9 mouse cellular contexts compared by ENCODE assay signal in genomic region chr13:23560699-23561098, GRCm38 (mm10). TPM values are rescaled to one million over a fixed set of nuclear protein-coding genes. Genes with fewer than 3 reads are reported as not detected.
DNase-seq lines count a peak whose midpoint lies in the region; ATAC-seq and TF ChIP-seq lines count a peak whose summit lies in the region.
"Not testable (repeated sequence)": the region's sequence is repeated elsewhere in the genome, so short reads cannot be mapped to it uniquely, and the experiment has no call there.
"Had no signal": no experiment of that assay in that cellular context is flagged by ENCODE, and none has a peak within 500 bp of the region (broad histone marks: within the 10 kb centered on the region; RNA-seq: fewer than 3 reads in every experiment).

No protein-coding gene starts in this region.

- TF ChIP-seq CTCF in CH12.LX (conservative IDR thresholded peaks at IDR 0.05 in 1 of 2, IDR thresholded peaks at IDR 0.05 in 1 of 2; ENCODE audit: low read depth in 2 of 2, low read length in 2 of 2); lung, embryonic 14.5 days (IDR thresholded peaks at IDR 0.05; ENCODE audit: low read depth): not testable (repeated sequence)

- peak; percentile 40; the same call in 1 of the 2 replicates for TF ChIP-seq POLR2A in CH12.LX (IDR thresholded peaks at IDR 0.05; ENCODE audit: low read depth, low read length)

- not testable (repeated sequence) for ATAC-seq in embryonic facial prominence, embryonic 13.5 days (ENCODE audit: insufficient number of reproducible peaks, insufficient read depth, low FRiP score, low TSS enrichment, low read depth); forebrain, embryonic 14.5 days; intestine, embryonic 14.5 days (replicated peaks; ENCODE audit: low FRiP score, low TSS enrichment, low read depth); limb, embryonic 13.5 days (ENCODE audit: low FRiP score, low read depth); lung, embryonic 14.5 days (ENCODE audit: insufficient read depth); midbrain, embryonic 13.5 days

- peaks cover 3 to 30% of the 10 kb centered on the region in 2 experiments; a peak in 2 of 4 replicates for H3K4me1 ChIP-seq in CH12.LX (ENCODE audit: control insufficient read depth in 1 of 2, insufficient read depth in 2 of 2)
- H3K4me1 ChIP-seq in embryonic facial prominence, embryonic 13.5 days; forebrain, embryonic 14.5 days (ENCODE audit: control insufficient read depth, insufficient read depth, low read length); intestine, embryonic 14.5 days (replicated peaks; ENCODE audit: control insufficient read depth, insufficient read depth, low read length); limb, embryonic 13.5 days; lung, embryonic 14.5 days (ENCODE audit: insufficient read depth): not testable (repeated sequence)
- H3K4me1 ChIP-seq in midbrain, embryonic 13.5 days (replicated peaks): peaks cover 14% of the 10 kb centered on the region

- dilution Hi-C loops in CH12.LX (cut with MboI; ENCODE audit: extremely low pct_ligation_motif_present, extremely low pct_unique_long_range_greater_than_20kb, low sequenced_read_pairs): not testable (repeated sequence)

- 12% methylated on average over 2 of the region's 2 CpGs for WGBS in embryonic facial prominence, embryonic 13.5 days
- 12% methylated on average over 2 of the region's 2 CpGs for WGBS in forebrain, embryonic 14.5 days
- 28% methylated on average over 2 of the region's 2 CpGs for WGBS in intestine, embryonic 14.5 days
- 29% methylated on average over 2 of the region's 2 CpGs for WGBS in limb, embryonic 13.5 days
- WGBS in lung, embryonic 14.5 days: 19% methylated on average over 2 of the region's 2 CpGs
- 15% methylated on average over 2 of the region's 2 CpGs for WGBS in midbrain, embryonic 13.5 days

- TF ChIP-seq EP300 in CH12.LX (IDR thresholded peaks at IDR 0.05; ENCODE audit: low read length): not testable (repeated sequence)

- not testable (repeated sequence) for H3K27ac ChIP-seq in CH12.LX (ENCODE audit: insufficient read depth, low read depth); midbrain, embryonic 13.5 days
- peak overlapping the region; percentile 60 for H3K27ac ChIP-seq in embryonic facial prominence, embryonic 13.5 days
- 0 out of 2 replicates have a peak overlapping the region, but pooled peaks have one; percentile 21 for H3K27ac ChIP-seq in forebrain, embryonic 14.5 days (ENCODE audit: low read depth, low read length)
- H3K27ac ChIP-seq in intestine, embryonic 14.5 days (ENCODE audit: low read depth): peak overlapping the region; percentile 12; the same call in 1 of the 2 replicates
- peak overlapping the region; percentile 52; the same call in 1 of the 2 replicates for H3K27ac ChIP-seq in limb, embryonic 13.5 days
- peak overlapping the region; percentile 75; the same call in 1 of the 2 replicates for H3K27ac ChIP-seq in lung, embryonic 14.5 days (ENCODE audit: low read depth)

- not testable (repeated sequence) for H3K9me3 ChIP-seq in CH12.LX (replicated peaks; ENCODE audit: low read length); embryonic facial prominence, embryonic 13.5 days; forebrain, embryonic 14.5 days (replicated peaks; ENCODE audit: control insufficient read depth, low read length); intestine, embryonic 14.5 days (ENCODE audit: control insufficient read depth, low read length); limb, embryonic 13.5 days; lung, embryonic 14.5 days (ENCODE audit: low read depth, low read length); midbrain, embryonic 13.5 days

- not testable (repeated sequence) for H3K9ac ChIP-seq in CH12.LX (ENCODE audit: insufficient read depth, low read depth); embryonic facial prominence, embryonic 13.5 days; forebrain, embryonic 14.5 days (ENCODE audit: low read length); limb, embryonic 13.5 days; midbrain, embryonic 13.5 days (replicated peaks)
- H3K9ac ChIP-seq in intestine, embryonic 14.5 days (ENCODE audit: low read length): 0 out of 2 replicates have a peak overlapping the region, but pooled peaks have one; percentile 10
- H3K9ac ChIP-seq in lung, embryonic 14.5 days: peak overlapping the region; percentile 21; the same call in 1 of the 2 replicates

- H3K4me2 ChIP-seq in CH12.LX (ENCODE audit: insufficient read depth, low read depth, poor library complexity, severe bottlenecking); intestine, embryonic 14.5 days (ENCODE audit: low read length): not testable (repeated sequence)
- H3K4me2 ChIP-seq in embryonic facial prominence, embryonic 13.5 days: peak overlapping the region; percentile 37
- peak overlapping the region; percentile 24; the same call in 1 of the 2 replicates for H3K4me2 ChIP-seq in forebrain, embryonic 14.5 days (ENCODE audit: low read length)
- H3K4me2 ChIP-seq in limb, embryonic 13.5 days (replicated peaks): peak overlapping the region; percentile 48
- peak overlapping the region; percentile 41 for H3K4me2 ChIP-seq in lung, embryonic 14.5 days
- peak overlapping the region; percentile 22 for H3K4me2 ChIP-seq in midbrain, embryonic 13.5 days (replicated peaks)

- in situ Hi-C loops in CH12.LX (cut with MboI; ENCODE audit: low pct_ligation_motif_present, low pct_unique_long_range_greater_than_20kb, low sequenced_read_pairs): loop anchor here (25.0 kb wide), 1 partner anchor 1823 kb away; the partner anchor contains the start of gene Hist1h4j

- not testable (repeated sequence) for DNase-seq in CH12.LX (ENCODE audit: extremely low read depth); forebrain, embryonic 14.5 days (ENCODE audit: low spot score); intestine, embryonic 14.5 days (ENCODE audit: low spot score)
- DNase-seq in lung, embryonic 14.5 days: peak; percentile 29
- peak; percentile 53 for DNase-seq in yolk sac, embryonic 10.5 days (ENCODE audit: low spot score)

- not testable (repeated sequence) for H3K36me3 ChIP-seq in CH12.LX (replicated peaks in 1 of 2; ENCODE audit: control insufficient read depth in 1 of 2, insufficient read depth in 1 of 2, low read length in 1 of 2); embryonic facial prominence, embryonic 13.5 days; forebrain, embryonic 14.5 days (ENCODE audit: control insufficient read depth, insufficient read depth, low read length); intestine, embryonic 14.5 days (ENCODE audit: control insufficient read depth, insufficient read depth, low read length); limb, embryonic 13.5 days; lung, embryonic 14.5 days (ENCODE audit: insufficient read depth); midbrain, embryonic 13.5 days

- TF ChIP-seq RAD21 in CH12.LX (IDR thresholded peaks at IDR 0.05; ENCODE audit: low read depth, low read length): not testable (repeated sequence)

- H3K4me3 ChIP-seq in CH12.LX (replicated peaks in 1 of 3; ENCODE audit: low read depth in 2 of 3, low read length in 2 of 3, poor library complexity in 1 of 3); embryonic facial prominence, embryonic 13.5 days; forebrain, embryonic 14.5 days (ENCODE audit: low read depth, low read length); intestine, embryonic 14.5 days (ENCODE audit: low read depth, low read length); midbrain, embryonic 13.5 days (replicated peaks): not testable (repeated sequence)
- H3K4me3 ChIP-seq in limb, embryonic 13.5 days: peak overlapping the region; percentile 12
- H3K4me3 ChIP-seq in lung, embryonic 14.5 days (ENCODE audit: low read depth, low read length): peak overlapping the region; percentile 3; the same call in 1 of the 2 replicates

- not testable (repeated sequence) for H3K79me2 ChIP-seq in CH12.LX (replicated peaks; ENCODE audit: control insufficient read depth, extremely low read depth, insufficient read depth, poor library complexity, severe bottlenecking)

- H3K27me3 ChIP-seq in CH12.LX (replicated peaks); embryonic facial prominence, embryonic 13.5 days; forebrain, embryonic 14.5 days (replicated peaks; ENCODE audit: control insufficient read depth, insufficient read depth, low read length); intestine, embryonic 14.5 days (replicated peaks; ENCODE audit: control insufficient read depth, insufficient read depth, low read length); limb, embryonic 13.5 days; lung, embryonic 14.5 days (ENCODE audit: insufficient read depth, low read length); midbrain, embryonic 13.5 days: not testable (repeated sequence)

RNA-seq across cellular contexts. Expression of gene Hist1h3e, which starts 1.5 kb away (rescaled TPM):
- total RNA-seq in CH12.LX (2012; rRNA removed): 1,307 and 1,484 TPM in 2 replicates
- total RNA-seq in CH12.LX (2014; rRNA removed): 20.6 and 24.2 TPM in 2 replicates
- 2.2 and 3.1 TPM in 2 replicates for polyA plus RNA-seq in CH12.LX (2012; ENCODE audit: insufficient read length, low read depth)
- polyA plus RNA-seq in embryonic facial prominence, embryonic 13.5 days (2015; fragmentation: Nextera tagmentation; extraction: Ambion mirVana): 5.8 and 8.7 TPM in 2 replicates
- polyA plus RNA-seq in forebrain, embryonic 14.5 days (2014; fragmentation: Nextera tagmentation; extraction: Ambion mirVana): 3.4 and 5.7 TPM in 2 replicates
- polyA plus RNA-seq in intestine, embryonic 14.5 days (2014; fragmentation: Nextera tagmentation; extraction: Ambion mirVana): 9.3 and 9.7 TPM in 2 replicates
- 8.2 and 8.9 TPM in 2 replicates for polyA plus RNA-seq in limb, embryonic 13.5 days (2015; fragmentation: Nextera tagmentation; extraction: Ambion mirVana)
- polyA plus RNA-seq in lung, embryonic 14.5 days (2014; fragmentation: Nextera tagmentation; extraction: Ambion mirVana): 8.2 and 10.6 TPM in 2 replicates
- polyA plus RNA-seq in midbrain, embryonic 13.5 days (2015; fragmentation: Nextera tagmentation; extraction: Ambion mirVana): 3.1 and 4.7 TPM in 2 replicates

RNA-seq across cellular contexts. Expression of gene Hist1h1d, which starts 7.6 kb away (rescaled TPM):
- total RNA-seq in CH12.LX (2012; rRNA removed) (112 and 132 TPM in 2 replicates), CH12.LX (2014; rRNA removed) (1.8 and 2.3 TPM in 2 replicates)
- 0.11 and 0.14 TPM in 2 replicates for polyA plus RNA-seq in CH12.LX (2012; ENCODE audit: insufficient read length, low read depth)
- 0.52 and 0.61 TPM in 2 replicates for polyA plus RNA-seq in embryonic facial prominence, embryonic 13.5 days (2015; fragmentation: Nextera tagmentation; extraction: Ambion mirVana)
- 0.36 and 0.52 TPM in 2 replicates for polyA plus RNA-seq in forebrain, embryonic 14.5 days (2014; fragmentation: Nextera tagmentation; extraction: Ambion mirVana)
- polyA plus RNA-seq in intestine, embryonic 14.5 days (2014; fragmentation: Nextera tagmentation; extraction: Ambion mirVana): 0.64 and 0.90 TPM in 2 replicates
- polyA plus RNA-seq in limb, embryonic 13.5 days (2015; fragmentation: Nextera tagmentation; extraction: Ambion mirVana): 0.46 and 0.51 TPM in 2 replicates
- polyA plus RNA-seq in lung, embryonic 14.5 days (2014; fragmentation: Nextera tagmentation; extraction: Ambion mirVana): 0.87 and 0.99 TPM in 2 replicates
- polyA plus RNA-seq in midbrain, embryonic 13.5 days (2015; fragmentation: Nextera tagmentation; extraction: Ambion mirVana): 0.23 and 0.24 TPM in 2 replicates

RNA-seq across cellular contexts. Expression of gene Hist1h4f, which starts 9.3 kb away (rescaled TPM):
- total RNA-seq in CH12.LX (2012; rRNA removed): 4,390 and 4,902 TPM in 2 replicates
- total RNA-seq in CH12.LX (2014; rRNA removed): 17.8 and 27.1 TPM in 2 replicates
- 4.0 and 9.0 TPM in 2 replicates for polyA plus RNA-seq in CH12.LX (2012; ENCODE audit: insufficient read length, low read depth)
- 2.9 TPM in 1 of 2 replicates, not detected in the other for polyA plus RNA-seq in embryonic facial prominence, embryonic 13.5 days (2015; fragmentation: Nextera tagmentation; extraction: Ambion mirVana)
- polyA plus RNA-seq in forebrain, embryonic 14.5 days (2014; fragmentation: Nextera tagmentation; extraction: Ambion mirVana): not detected in 2 replicates
- polyA plus RNA-seq in intestine, embryonic 14.5 days (2014; fragmentation: Nextera tagmentation; extraction: Ambion mirVana): 1.3 and 1.4 TPM in 2 replicates
- 1.0 and 1.9 TPM in 2 replicates for polyA plus RNA-seq in limb, embryonic 13.5 days (2015; fragmentation: Nextera tagmentation; extraction: Ambion mirVana)
- 1.4 and 2.7 TPM in 2 replicates for polyA plus RNA-seq in lung, embryonic 14.5 days (2014; fragmentation: Nextera tagmentation; extraction: Ambion mirVana)
- not detected in 2 replicates for polyA plus RNA-seq in midbrain, embryonic 13.5 days (2015; fragmentation: Nextera tagmentation; extraction: Ambion mirVana)
- polyA plus RNA-seq: neural tube, embryonic 15.5 days had no signal

RNA-seq across cellular contexts. Expression of gene Hist1h2ae, which starts 10.3 kb away (rescaled TPM):
- total RNA-seq in CH12.LX (2012; rRNA removed) (648 and 652 TPM in 2 replicates), CH12.LX (2014; rRNA removed) (13.4 and 16.3 TPM in 2 replicates)
- polyA plus RNA-seq in CH12.LX (2012; ENCODE audit: insufficient read length, low read depth): 1.4 and 3.5 TPM in 2 replicates
- polyA plus RNA-seq in embryonic facial prominence, embryonic 13.5 days (2015; fragmentation: Nextera tagmentation; extraction: Ambion mirVana): 108 and 115 TPM in 2 replicates
- 65.4 and 105 TPM in 2 replicates for polyA plus RNA-seq in forebrain, embryonic 14.5 days (2014; fragmentation: Nextera tagmentation; extraction: Ambion mirVana)
- 106 and 114 TPM in 2 replicates for polyA plus RNA-seq in intestine, embryonic 14.5 days (2014; fragmentation: Nextera tagmentation; extraction: Ambion mirVana)
- polyA plus RNA-seq in limb, embryonic 13.5 days (2015; fragmentation: Nextera tagmentation; extraction: Ambion mirVana): 110 and 115 TPM in 2 replicates
- 164 and 166 TPM in 2 replicates for polyA plus RNA-seq in lung, embryonic 14.5 days (2014; fragmentation: Nextera tagmentation; extraction: Ambion mirVana)
- 51.6 and 53.6 TPM in 2 replicates for polyA plus RNA-seq in midbrain, embryonic 13.5 days (2015; fragmentation: Nextera tagmentation; extraction: Ambion mirVana)

RNA-seq across cellular contexts. Expression of gene Hist1h2bg, which starts 10.5 kb away (rescaled TPM):
- total RNA-seq in CH12.LX (2012; rRNA removed) (2,765 and 3,252 TPM in 2 replicates), CH12.LX (2014; rRNA removed) (118 and 136 TPM in 2 replicates)
- polyA plus RNA-seq in CH12.LX (2012; ENCODE audit: insufficient read length, low read depth): 9.1 and 9.4 TPM in 2 replicates
- 7.5 and 10.6 TPM in 2 replicates for polyA plus RNA-seq in embryonic facial prominence, embryonic 13.5 days (2015; fragmentation: Nextera tagmentation; extraction: Ambion mirVana)
- polyA plus RNA-seq in forebrain, embryonic 14.5 days (2014; fragmentation: Nextera tagmentation; extraction: Ambion mirVana): 2.3 and 4.3 TPM in 2 replicates
- polyA plus RNA-seq in intestine, embryonic 14.5 days (2014; fragmentation: Nextera tagmentation; extraction: Ambion mirVana): 6.1 and 7.6 TPM in 2 replicates
- 11.2 and 14.4 TPM in 2 replicates for polyA plus RNA-seq in limb, embryonic 13.5 days (2015; fragmentation: Nextera tagmentation; extraction: Ambion mirVana)
- 14.9 TPM in 2 replicates for polyA plus RNA-seq in lung, embryonic 14.5 days (2014; fragmentation: Nextera tagmentation; extraction: Ambion mirVana)
- polyA plus RNA-seq in midbrain, embryonic 13.5 days (2015; fragmentation: Nextera tagmentation; extraction: Ambion mirVana): 4.1 and 7.5 TPM in 2 replicates
